Mouse (Mus musculus) liver, embryonic 11.5 days (tissue): Measurements from ENCODE around the gene Rasgrp1. TPM values are rescaled to one million over a fixed set of nuclear protein-coding genes. Genes with fewer than 3 reads are reported as not detected.
A peak's percentile ranks its signal among the peaks of the same experiment; 100 is the strongest.

ENCODE experiments used
- ATAC-seq: fragments of 200-750 bp; cut with Nextera tagmentation; replicated peaks from 2 replicates; pipeline ENCODE4 v1.8.0; 2017; ENCODE audit warnings: moderate number of reproducible peaks, mild to moderate bottlenecking, moderate TSS enrichment, moderate library complexity; ENCODE audit not compliant: low FRiP score
- DNase-seq: peaks from one replicate; pipeline ENCODE4 v3.0.0-alpha.2; 2017; ENCODE audit warnings: low spot score
- H3K27ac ChIP-seq: fragments of 300-500 bp; sonication (generic); 2 replicates; pipeline ENCODE4 v1.5.1; 2014; ENCODE audit warnings: mild to moderate bottlenecking, low read depth, low read length, control low read depth
- H3K27me3 ChIP-seq: fragments of 300-500 bp; sonication (generic); replicated peaks from 2 replicates; pipeline ENCODE4 v1.6.1; 2014; ENCODE audit warnings: low read length, mixed read lengths; ENCODE audit not compliant: control insufficient read depth, insufficient read depth
- H3K36me3 ChIP-seq: fragments of 300-500 bp; sonication (generic); 2 replicates; pipeline ENCODE4 v1.6.1; 2014; ENCODE audit warnings: mild to moderate bottlenecking, low read length, moderate library complexity, mixed read lengths; ENCODE audit not compliant: control insufficient read depth, insufficient read depth
- H3K4me1 ChIP-seq: fragments of 300-500 bp; sonication (generic); replicated peaks from 2 replicates; pipeline ENCODE4 v1.6.1; 2014; ENCODE audit warnings: low read length, mixed read lengths; ENCODE audit not compliant: control insufficient read depth, insufficient read depth
- H3K4me2 ChIP-seq: fragments of 300-500 bp; sonication (generic); 2 replicates; pipeline ENCODE4 v1.6.1; 2014; ENCODE audit warnings: mild to moderate bottlenecking, control low read depth, moderate library complexity
- H3K4me3 ChIP-seq: fragments of 300-500 bp; sonication (generic); 2 replicates; pipeline ENCODE4 v1.5.1; 2014; ENCODE audit warnings: low read depth, low read length, control low read depth
- H3K9ac ChIP-seq: fragments of 300-500 bp; sonication (generic); 2 replicates; pipeline ENCODE4 v1.6.1; 2014; ENCODE audit warnings: low read depth, low read length, control low read depth
- H3K9me3 ChIP-seq: fragments of 300-500 bp; sonication (generic); 2 replicates; pipeline ENCODE4 v1.6.1; 2016; ENCODE audit warnings: low read length, inconsistent platforms, mixed read lengths; ENCODE audit not compliant: control insufficient read depth
- WGBS: fragments of 180-500 bp; shearing (Covaris S2); extraction: QIAGEN DNeasy Blood & Tissue Kit; methylation state at CpG from one replicate; pipeline ENCODE4 v1.1.7; 2014; 5-methylcytosine and 5-hydroxymethylcytosine counted together
- polyA plus RNA-seq: library from polyadenylated mRNA; unstranded; fragments of >200 nt; fragmentation: Nextera tagmentation; extraction: Ambion mirVana; gene quantifications from 2 replicates; pipeline ENCODE4 v1.2.1, GENCODE M21; 2014

Rasgrp1 gene
- polyA plus RNA-seq, 1 experiment from 2014 or later, result 0.62 TPM

GRCm38 (mm10) chr2:117241953-117242352 lies 100.8 kb downstream of the Rasgrp1 start:
- no peak overlapping the region for H3K9ac ChIP-seq
- 80% methylated on average over 4 of the region's 4 CpGs for WGBS
- no peak for DNase-seq
- H3K27ac ChIP-seq, result no peak overlapping the region
- no peaks in the 10 kb centered on the region for H3K36me3 ChIP-seq
- H3K4me1 ChIP-seq, result no peaks in the 10 kb centered on the region
- ATAC-seq, result no peak
- no peak overlapping the region for H3K4me2 ChIP-seq
- no peaks in the 10 kb centered on the region for H3K27me3 ChIP-seq
- no peak overlapping the region for H3K4me3 ChIP-seq
- H3K9me3 ChIP-seq, result no peaks in the 10 kb centered on the region

- DNase-seq (peak; percentile 77), ATAC-seq (no peak; the same call in 1 of the 2 replicates)
- no peak overlapping the region for H3K9ac ChIP-seq
- WGBS, result 6% methylated on average over 13 of the region's 13 CpGs
- H3K27ac ChIP-seq, result no peak overlapping the region
- no peak overlapping the region for H3K4me3 ChIP-seq
- H3K27me3 ChIP-seq, result peaks cover 2% of the 10 kb centered on the region; the same call in 1 of the 2 replicates
- H3K4me2 ChIP-seq, result no peak overlapping the region
- H3K9me3 ChIP-seq, result no peaks in the 10 kb centered on the region
- H3K36me3 ChIP-seq, result no peaks in the 10 kb centered on the region
- no peaks in the 10 kb centered on the region for H3K4me1 ChIP-seq
Observed at GRCm38 (mm10) chr2:117231257-117231656, 111.5 kb downstream of the Rasgrp1 start.

- H3K9ac ChIP-seq, result no peak overlapping the region
- WGBS, result 90% methylated on average over 7 of the region's 7 CpGs
- DNase-seq (no peak), ATAC-seq (no peak)
- no peak overlapping the region for H3K4me2 ChIP-seq
- no peaks in the 10 kb centered on the region for H3K36me3 ChIP-seq
- H3K27me3 ChIP-seq, result peaks cover 2% of the 10 kb centered on the region; the same call in 1 of the 2 replicates
- no peak overlapping the region for H3K27ac ChIP-seq
- H3K4me3 ChIP-seq, result no peak overlapping the region
- no peaks in the 10 kb centered on the region for H3K4me1 ChIP-seq
- H3K9me3 ChIP-seq, result no peaks in the 10 kb centered on the region
Observed at GRCm38 (mm10) chr2:117230261-117230660, 112.5 kb downstream of the Rasgrp1 start.

Other genes with a start within 250 kb of the Rasgrp1 start
- gene Spred1, start 221.6 kb downstream of the Rasgrp1 start, polyA plus RNA-seq, result 7.5 and 7.7 TPM in 2 replicates
- gene Fam98b, start 93.3 kb downstream of the Rasgrp1 start, polyA plus RNA-seq, result 4.1 and 6.3 TPM in 2 replicates